Mouse (Mus musculus): ENCODE data around the gene Nfasc.

Nfasc gene

DNA sequence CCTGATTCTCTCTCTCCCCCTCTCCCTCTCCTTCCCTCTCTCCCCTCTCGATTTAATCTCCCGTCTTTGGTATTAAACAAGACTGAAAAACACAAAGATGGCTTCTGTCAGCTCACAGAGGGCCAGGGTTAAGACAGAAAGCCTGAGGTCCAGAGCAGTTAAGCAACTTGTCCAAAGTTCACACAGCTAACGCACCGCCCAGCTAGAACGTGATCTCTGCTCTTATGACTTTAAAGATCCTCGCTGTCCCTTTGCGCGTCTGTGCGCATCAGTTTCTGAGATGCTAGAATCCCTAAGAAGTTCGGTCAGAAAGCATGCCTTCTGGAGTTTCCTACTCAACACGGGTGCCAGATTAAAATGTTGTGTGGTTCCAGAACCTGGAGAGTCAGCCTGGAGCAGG is 221.9 kb downstream of the Nfasc start:
- peaks cover 4% of the 10 kb centered on the region; the same call in 1 of the 2 replicates for H3K36me3 ChIP-seq (ENCODE audit: insufficient read depth, low read length)
- 0 out of 2 replicates have a peak, but pooled peaks cover 5% of the 10 kb centered on the region for H3K27me3 ChIP-seq (ENCODE audit: insufficient read depth, low read length)
- H3K4me1 ChIP-seq (replicated peaks; ENCODE audit: low read depth, low read length) = peaks cover 20% of the 10 kb centered on the region
- H3K9me3 ChIP-seq (ENCODE audit: low read length) = no peaks in the 10 kb centered on the region
- no peak for TF ChIP-seq POU5F1 (IDR thresholded peaks at IDR 0.05; ENCODE audit: borderline replicate concordance, low read length)
- TF ChIP-seq NANOG (IDR thresholded peaks at IDR 0.05; ENCODE audit: borderline replicate concordance, low read length) = no peak
- no peak for TF ChIP-seq CTCF (conservative IDR thresholded peaks at IDR 0.05; ENCODE audit: low read length)
- H3K4me3 ChIP-seq (replicated peaks; ENCODE audit: low read length) = no peak overlapping the region

DNA sequence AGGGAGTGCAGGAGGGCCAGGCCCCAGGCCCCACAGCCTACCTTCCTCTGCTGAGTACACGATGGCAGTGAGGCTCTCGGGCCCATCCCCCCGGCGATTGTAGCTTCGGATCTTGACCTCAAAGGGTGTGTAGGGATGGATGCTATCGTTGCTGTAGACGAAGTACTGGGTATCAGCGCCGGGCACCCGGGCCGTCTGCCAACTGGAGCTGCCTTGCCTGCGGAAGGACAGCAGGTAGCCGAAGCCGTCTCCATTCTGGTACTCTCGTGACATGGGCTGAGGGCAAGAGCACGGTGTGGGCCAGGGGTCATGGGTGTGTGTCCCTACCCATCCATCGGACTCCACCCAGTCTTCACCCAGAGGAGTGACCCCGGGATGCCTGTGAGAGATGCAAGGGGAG is 223.0 kb downstream of the Nfasc start:
- TF ChIP-seq POU5F1 (IDR thresholded peaks at IDR 0.05; ENCODE audit: borderline replicate concordance, low read length) (no peak), CTCF (conservative IDR thresholded peaks at IDR 0.05; ENCODE audit: low read length) (no peak), NANOG (IDR thresholded peaks at IDR 0.05; ENCODE audit: borderline replicate concordance, low read length) (no peak)
- H3K4me3 ChIP-seq (replicated peaks; ENCODE audit: low read length) = no peak overlapping the region
- H3K27me3 ChIP-seq (ENCODE audit: insufficient read depth, low read length) = 0 out of 2 replicates have a peak, but pooled peaks cover 5% of the 10 kb centered on the region
- H3K36me3 ChIP-seq (ENCODE audit: insufficient read depth, low read length) = peaks cover 4% of the 10 kb centered on the region; the same call in 1 of the 2 replicates
- H3K4me1 ChIP-seq (replicated peaks; ENCODE audit: low read depth, low read length) = peaks cover 31% of the 10 kb centered on the region
- H3K9me3 ChIP-seq (ENCODE audit: low read length) = no peaks in the 10 kb centered on the region

- Histone ChIP-seq H3K27me3 (ENCODE audit: insufficient read depth, low read length) (no peaks in the 10 kb centered on the region), H3K4me1 (replicated peaks; ENCODE audit: low read depth, low read length) (peaks cover 34% of the 10 kb centered on the region), H3K4me3 (replicated peaks; ENCODE audit: low read length) (no peak overlapping the region), H3K9me3 (ENCODE audit: low read length) (no peaks in the 10 kb centered on the region), H3K36me3 (ENCODE audit: insufficient read depth, low read length) (peaks cover 4% of the 10 kb centered on the region; the same call in 1 of the 2 replicates)
- no peak for TF ChIP-seq NANOG (IDR thresholded peaks at IDR 0.05; ENCODE audit: borderline replicate concordance, low read length)
- no peak for TF ChIP-seq CTCF (conservative IDR thresholded peaks at IDR 0.05; ENCODE audit: low read length)
- TF ChIP-seq POU5F1 (IDR thresholded peaks at IDR 0.05; ENCODE audit: borderline replicate concordance, low read length) = no peak
Measured at GRCm38 (mm10) chr1:132516776-132517175, 224.8 kb downstream of the Nfasc start.

DNA sequence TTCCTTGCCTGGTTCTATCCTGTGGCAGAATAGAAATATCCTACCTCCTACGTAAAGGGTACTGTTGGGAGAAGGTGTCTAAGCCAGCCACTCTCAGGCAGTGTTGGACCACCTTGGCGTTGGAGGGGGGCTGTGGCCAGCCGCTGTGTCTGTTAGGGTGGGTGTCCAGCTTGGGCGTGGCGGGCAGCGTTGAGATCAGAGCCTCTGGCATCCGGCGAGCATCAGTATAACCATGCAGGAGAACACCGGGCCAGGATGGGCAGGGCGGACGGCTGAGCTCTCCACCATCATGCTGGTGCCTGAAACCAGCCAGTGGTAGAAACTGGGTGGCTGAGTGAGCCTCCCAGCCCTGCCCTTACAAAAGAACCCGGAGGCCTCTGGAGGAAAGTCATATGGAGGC is 226.3 kb downstream of the Nfasc start:
- Histone ChIP-seq H3K4me3 (replicated peaks; ENCODE audit: low read length) (no peak overlapping the region), H3K27me3 (ENCODE audit: insufficient read depth, low read length) (no peaks in the 10 kb centered on the region), H3K9me3 (ENCODE audit: low read length) (no peaks in the 10 kb centered on the region), H3K36me3 (ENCODE audit: insufficient read depth, low read length) (peaks cover 5% of the 10 kb centered on the region), H3K4me1 (replicated peaks; ENCODE audit: low read depth, low read length) (peaks cover 23% of the 10 kb centered on the region)
- TF ChIP-seq CTCF (conservative IDR thresholded peaks at IDR 0.05; ENCODE audit: low read length) (no peak), NANOG (IDR thresholded peaks at IDR 0.05; ENCODE audit: borderline replicate concordance, low read length) (no peak), POU5F1 (IDR thresholded peaks at IDR 0.05; ENCODE audit: borderline replicate concordance, low read length) (no peak)
